Mouse (Mus musculus) urinary bladder, adult 18-20 months (tissue): ENCODE results near the gene 1700001C19Rik.
A peak's percentile ranks its signal among the peaks of the same experiment; 100 is the strongest.

Source experiments
- DNase-seq, 2 experiments: peaks; one replicate each; pipeline ENCODE4 v3.0.0; 2022; ENCODE audit warnings: low spot score in 2 of 2, mixed read lengths in 2 of 2

1700001C19Rik gene

GRCm38 (mm10) chr17:47373991-47374390 is 63.2 kb downstream of the 1700001C19Rik start:
- no peak for DNase-seq

GRCm38 (mm10) chr17:47371451-47371850 is 65.7 kb downstream of the 1700001C19Rik start:
- DNase-seq = peak in 1 of 2 experiments; percentile 30

- no peak for DNase-seq
These were observed 68.1 kb downstream of the 1700001C19Rik start for GRCm38 (mm10) chr17:47369087-47369443.

- DNase-seq = peak; percentile 48 to 73
These were observed 68.6 kb downstream of the 1700001C19Rik start, which contains the start of gene Mrps10 for GRCm38 (mm10) chr17:47368401-47369086. Mrps10 (plus strand) TSS chr17:47368887.
